Mouse (Mus musculus) hindbrain, embryonic 10.5 days (tissue): ENCODE data around the gene Gimap8. TPM values are rescaled to one million over a fixed set of nuclear protein-coding genes. Genes with fewer than 3 reads are reported as not detected.

Experiments
- DNase-seq: peaks from one replicate; pipeline ENCODE4 v3.0.0-alpha.2; 2017; ENCODE audit warnings: low spot score
- H3K27ac ChIP-seq: fragments of 300-500 bp; sonication (generic); 2 replicates; pipeline ENCODE4 v1.5.1; 2016; ENCODE audit warnings: mild to moderate bottlenecking, moderate library complexity
- H3K27me3 ChIP-seq: fragments of 300-500 bp; sonication (generic); 2 replicates; pipeline ENCODE4 v1.6.1; 2016; ENCODE audit warnings: mild to moderate bottlenecking; ENCODE audit not compliant: poor library complexity, insufficient read depth, severe bottlenecking
- H3K36me3 ChIP-seq: fragments of 300-500 bp; sonication (generic); 2 replicates; pipeline ENCODE4 v1.6.1; 2016; ENCODE audit warnings: mild to moderate bottlenecking, moderate library complexity
- H3K4me1 ChIP-seq: fragments of 300-500 bp; sonication (generic); replicated peaks from 2 replicates; pipeline ENCODE4 v1.6.1; 2016; ENCODE audit warnings: mild to moderate bottlenecking
- H3K4me3 ChIP-seq: fragments of 300-500 bp; sonication (generic); 2 replicates; pipeline ENCODE4 v1.5.1; 2016; ENCODE audit warnings: mild to moderate bottlenecking, moderate library complexity
- H3K9me3 ChIP-seq: fragments of 300-500 bp; sonication (generic); 2 replicates; pipeline ENCODE4 v1.6.1; 2016; ENCODE audit warnings: mild to moderate bottlenecking, moderate library complexity
- WGBS: fragments of 180-500 bp; shearing (Covaris S2); methylation state at CpG from one replicate; pipeline ENCODE4 v1.1.7; 2016; 5-methylcytosine and 5-hydroxymethylcytosine counted together
- polyA plus RNA-seq: library from polyadenylated mRNA; unstranded; fragments of >200 nt; fragmentation: Nextera tagmentation; extraction: Ambion mirVana; gene quantifications from 2 replicates; pipeline ENCODE4 v1.2.1, GENCODE M21; 2016

Gene Gimap8
- polyA plus RNA-seq, 1 experiment from 2014 or later, result 0.37 TPM

- no peaks in the 10 kb centered on the region for H3K9me3 ChIP-seq
- no peaks in the 10 kb centered on the region for H3K4me1 ChIP-seq
- no peak overlapping the region for H3K4me3 ChIP-seq
- no peak for DNase-seq
- no peak overlapping the region for H3K27ac ChIP-seq
- H3K27me3 ChIP-seq, result no peaks in the 10 kb centered on the region
- H3K36me3 ChIP-seq, result no peaks in the 10 kb centered on the region
Observed at GRCm38 (mm10) chr6:48704146-48704545, 57.1 kb downstream of the Gimap8 start.

DNA sequence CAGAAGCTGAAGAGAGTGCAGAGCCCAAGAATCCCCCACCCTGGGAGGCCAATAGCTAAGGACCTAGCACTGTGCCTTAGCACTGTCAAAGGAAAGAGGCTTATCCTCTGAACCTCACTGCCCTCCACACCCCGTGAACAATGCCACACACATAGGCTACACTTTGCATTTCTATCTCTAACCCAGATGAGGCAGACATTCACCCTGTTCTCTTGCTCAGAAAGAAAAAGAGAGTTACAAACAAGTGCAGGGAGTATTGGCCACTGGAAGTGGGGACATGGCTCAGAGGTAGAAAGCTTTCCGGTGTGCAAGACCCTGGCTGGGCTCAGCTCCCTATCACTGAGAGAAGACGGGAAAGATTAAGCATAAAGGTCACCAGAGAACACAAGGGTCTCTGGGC, 59.1 kb downstream of the Gimap8 start:
- no peaks in the 10 kb centered on the region for H3K4me1 ChIP-seq
- H3K9me3 ChIP-seq, result no peaks in the 10 kb centered on the region
- no peak for DNase-seq
- WGBS, result 61% methylated on average over 3 of the region's 3 CpGs
- H3K27ac ChIP-seq, result no peak overlapping the region
- H3K4me3 ChIP-seq, result no peak overlapping the region
- H3K27me3 ChIP-seq, result no peaks in the 10 kb centered on the region
- H3K36me3 ChIP-seq, result no peaks in the 10 kb centered on the region

Other genes with a start within 250 kb of the Gimap8 start
- 12.4 and 16.2 TPM in 2 replicates for gene Zfp467, start 201.4 kb upstream of the Gimap8 start, polyA plus RNA-seq
- gene Sspo, start 199.0 kb upstream of the Gimap8 start, polyA plus RNA-seq, result 0.50 and 0.64 TPM in 2 replicates
- gene Atp6v0e2, start 109.6 kb upstream of the Gimap8 start, polyA plus RNA-seq, result 45.7 and 62.2 TPM in 2 replicates
- 16.9 and 25.2 TPM in 2 replicates for gene Lrrc61, start 92.4 kb upstream of the Gimap8 start, polyA plus RNA-seq
- gene Rarres2, start 74.4 kb upstream of the Gimap8 start, polyA plus RNA-seq, result 0.42 and 1.9 TPM in 2 replicates
- not detected in 2 replicates for gene Gm45021, start 57.6 kb upstream of the Gimap8 start, polyA plus RNA-seq
- 55.9 and 57.2 TPM in 2 replicates for gene Repin1, start 53.4 kb upstream of the Gimap8 start, polyA plus RNA-seq
- gene Gm44965, start 53.3 kb upstream of the Gimap8 start, polyA plus RNA-seq, result 1.2 TPM in 1 of 2 replicates, not detected in the other
- gene Zfp775, start 45.2 kb upstream of the Gimap8 start, polyA plus RNA-seq, result 10.5 and 12.5 TPM in 2 replicates
- gene AI854703, start 20.5 kb upstream of the Gimap8 start, polyA plus RNA-seq, result 0.96 and 1.3 TPM in 2 replicates
- 3.4 and 4.4 TPM in 2 replicates for gene Gimap9, start 28.9 kb downstream of the Gimap8 start, polyA plus RNA-seq
- gene Gimap4, start 37.3 kb downstream of the Gimap8 start, polyA plus RNA-seq, result 5.3 and 5.8 TPM in 2 replicates
- 10.0 and 10.4 TPM in 2 replicates for gene Gimap6, start 61.0 kb downstream of the Gimap8 start, polyA plus RNA-seq
- not detected in 2 replicates for gene Gm28053, start 71.4 kb downstream of the Gimap8 start, polyA plus RNA-seq
- not detected in 2 replicates for gene Gimap7, start 71.4 kb downstream of the Gimap8 start, polyA plus RNA-seq
- gene Gimap1, start 91.8 kb downstream of the Gimap8 start, polyA plus RNA-seq, result 5.0 and 5.9 TPM in 2 replicates
- 0.47 and 0.71 TPM in 2 replicates for gene Gimap5, start 99.0 kb downstream of the Gimap8 start, polyA plus RNA-seq
- gene Gimap3, start 123.6 kb downstream of the Gimap8 start, polyA plus RNA-seq, result 0.09 TPM in 1 of 2 replicates, not detected in the other
- 16.9 and 21.5 TPM in 2 replicates for gene Tmem176a, start 193.7 kb downstream of the Gimap8 start, polyA plus RNA-seq
- 34.0 and 52.9 TPM in 2 replicates for gene Tmem176b, start 194.3 kb downstream of the Gimap8 start, polyA plus RNA-seq
- gene Aoc1, start 225.7 kb downstream of the Gimap8 start, polyA plus RNA-seq, result not detected in 2 replicates